Mouse (Mus musculus): ENCODE results near the gene Oosp2. TPM values are rescaled to one million over a fixed set of nuclear protein-coding genes. Genes with fewer than 3 reads are reported as not detected.

Gene Oosp2
- not detected for polyA plus RNA-seq (2017; shearing (Covaris generic))

GRCm38 (mm10) chr19:11660459-11660858 lies at the start of gene Oosp2:
TSS of gene Oosp2 (minus strand) at chr19:11660559.

GRCm38 (mm10) chr19:11696755-11697154 lies 36.4 kb upstream of the Oosp2 start, which contains the start of gene Oosp3:
TSS of gene Oosp3 (plus strand) at chr19:11697055.

DNA sequence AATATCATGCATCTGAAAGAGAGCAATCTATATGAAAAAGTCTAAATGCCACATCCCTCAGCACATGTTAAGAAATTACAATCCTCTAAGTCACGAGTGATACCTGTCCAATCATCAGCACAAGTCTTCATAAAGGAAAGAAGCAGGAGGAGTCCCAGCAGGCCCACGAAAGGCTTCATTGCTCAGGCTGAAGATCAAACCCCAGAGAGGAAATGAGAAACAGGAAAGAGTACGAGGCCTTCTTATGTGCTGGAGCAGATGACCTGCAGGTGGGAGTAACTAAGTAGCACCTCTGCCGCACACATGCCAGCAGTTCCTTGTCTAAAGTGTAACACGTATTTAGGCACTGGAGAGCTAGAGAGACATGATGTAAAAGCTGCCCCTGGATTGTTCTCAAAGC lies 30.5 kb upstream of the Oosp2 start, which contains the start of gene Oosp1:
Oosp1 (minus strand) TSS at position 312 of the 400 bp plus-strand sequence.

GRCm38 (mm10) chr19:11640732-11641131 lies 19.6 kb downstream of the Oosp2 start, which contains the start of gene Ms4a3:
TSS of gene Ms4a3 (minus strand) at chr19:11640851.

DNA sequence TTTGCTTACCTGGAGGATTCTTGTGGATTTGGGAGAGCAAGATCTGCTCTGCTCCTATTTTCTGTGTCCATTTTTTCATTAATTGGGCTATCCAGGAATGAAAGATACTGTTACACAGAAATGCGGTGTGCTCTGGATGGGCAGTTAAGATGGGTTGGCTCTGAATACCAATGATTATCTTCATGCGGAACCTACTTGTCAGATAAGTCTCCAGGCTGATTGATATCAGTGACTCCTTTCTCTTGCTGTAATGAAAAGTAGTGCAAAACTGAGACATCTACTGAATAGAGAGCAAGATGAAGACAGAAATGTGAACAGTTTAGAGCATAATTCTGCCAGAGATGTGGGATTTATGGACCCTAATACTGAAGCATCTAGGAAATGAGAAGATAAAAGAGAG lies 36.8 kb downstream of the Oosp2 start, which contains the start of gene Ms4a2:
Ms4a2 (minus strand) TSS at position 169 of the 400 bp plus-strand sequence.

DNA sequence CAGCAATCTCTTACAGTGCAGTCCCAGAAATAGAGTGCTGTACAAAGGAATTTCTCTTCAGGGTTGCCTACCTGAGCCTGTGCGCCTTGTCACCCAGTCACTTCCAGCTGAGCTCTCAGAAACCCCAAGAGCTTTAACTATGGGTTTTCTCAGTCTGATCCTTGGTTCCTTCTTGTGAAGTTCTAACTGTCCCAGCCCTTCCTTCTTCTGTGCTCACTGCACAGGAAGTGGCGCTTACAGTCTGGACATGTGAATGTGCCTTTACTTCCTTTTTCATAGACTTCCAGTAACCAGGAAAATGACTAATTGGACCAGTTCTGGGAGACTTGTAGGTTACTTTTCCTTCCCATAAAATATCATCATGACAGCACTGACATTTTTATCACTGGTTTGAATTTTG lies 55.8 kb downstream of the Oosp2 start, which contains the start of gene Ms4a6d:
Ms4a6d (minus strand) TSS at position 247 of the 400 bp plus-strand sequence.

Other genes with a start within 250 kb of the Oosp2 start
- 3,895 TPM for gene Ms4a4b, start 217.0 kb downstream of the Oosp2 start, polyA plus RNA-seq (2017; shearing (Covaris generic))
- gene Ms4a6c, start 191.2 kb downstream of the Oosp2 start, polyA plus RNA-seq (2017; shearing (Covaris generic)) = 19.0 TPM
- 287 TPM for gene Gm8369, start 174.6 kb downstream of the Oosp2 start, polyA plus RNA-seq (2017; shearing (Covaris generic))
- 1,152 TPM for gene Ms4a6b, start 144.0 kb downstream of the Oosp2 start, polyA plus RNA-seq (2017; shearing (Covaris generic))
- 5.7 TPM for gene Ms4a4d, start 123.8 kb downstream of the Oosp2 start, polyA plus RNA-seq (2017; shearing (Covaris generic))
- gene Ms4a6d, start 55.7 kb downstream of the Oosp2 start, polyA plus RNA-seq (2017; shearing (Covaris generic)) = 15.4 TPM
- 0.18 TPM for gene Ms4a2, start 36.8 kb downstream of the Oosp2 start, polyA plus RNA-seq (2017; shearing (Covaris generic))
- gene Ms4a3, start 19.7 kb downstream of the Oosp2 start, polyA plus RNA-seq (2017; shearing (Covaris generic)) = not detected
- not detected for gene Oosp1, start 30.6 kb upstream of the Oosp2 start, polyA plus RNA-seq (2017; shearing (Covaris generic))
- not detected for gene Oosp3, start 36.5 kb upstream of the Oosp2 start, polyA plus RNA-seq (2017; shearing (Covaris generic))
- gene Gif, start 87.0 kb upstream of the Oosp2 start, polyA plus RNA-seq (2017; shearing (Covaris generic)) = not detected
- 51.6 TPM for gene Mrpl16, start 109.8 kb upstream of the Oosp2 start, polyA plus RNA-seq (2017; shearing (Covaris generic))
- gene Stx3, start 158.8 kb upstream of the Oosp2 start, polyA plus RNA-seq (2017; shearing (Covaris generic)) = 2.0 TPM
- not detected for gene Olfr1417, start 178.7 kb upstream of the Oosp2 start, polyA plus RNA-seq (2017; shearing (Covaris generic))
- not detected for gene Olfr1418, start 200.5 kb upstream of the Oosp2 start, polyA plus RNA-seq (2017; shearing (Covaris generic))
- not detected for gene Olfr1419, start 214.5 kb upstream of the Oosp2 start, polyA plus RNA-seq (2017; shearing (Covaris generic))
- gene Olfr1420, start 226.0 kb upstream of the Oosp2 start, polyA plus RNA-seq (2017; shearing (Covaris generic)) = not detected